Mouse (Mus musculus) c-Kit-positive CD71-negative TER-119-negative erythroid progenitor cells, embryonic 14.5 days (primary cell): ENCODE data around the gene Hand1.

Experiments used
- DNase-seq: peaks from one replicate; pipeline ENCODE4 v3.0.0-alpha.2; 2013; ENCODE audit warnings: low read depth

Hand1 gene

DNA sequence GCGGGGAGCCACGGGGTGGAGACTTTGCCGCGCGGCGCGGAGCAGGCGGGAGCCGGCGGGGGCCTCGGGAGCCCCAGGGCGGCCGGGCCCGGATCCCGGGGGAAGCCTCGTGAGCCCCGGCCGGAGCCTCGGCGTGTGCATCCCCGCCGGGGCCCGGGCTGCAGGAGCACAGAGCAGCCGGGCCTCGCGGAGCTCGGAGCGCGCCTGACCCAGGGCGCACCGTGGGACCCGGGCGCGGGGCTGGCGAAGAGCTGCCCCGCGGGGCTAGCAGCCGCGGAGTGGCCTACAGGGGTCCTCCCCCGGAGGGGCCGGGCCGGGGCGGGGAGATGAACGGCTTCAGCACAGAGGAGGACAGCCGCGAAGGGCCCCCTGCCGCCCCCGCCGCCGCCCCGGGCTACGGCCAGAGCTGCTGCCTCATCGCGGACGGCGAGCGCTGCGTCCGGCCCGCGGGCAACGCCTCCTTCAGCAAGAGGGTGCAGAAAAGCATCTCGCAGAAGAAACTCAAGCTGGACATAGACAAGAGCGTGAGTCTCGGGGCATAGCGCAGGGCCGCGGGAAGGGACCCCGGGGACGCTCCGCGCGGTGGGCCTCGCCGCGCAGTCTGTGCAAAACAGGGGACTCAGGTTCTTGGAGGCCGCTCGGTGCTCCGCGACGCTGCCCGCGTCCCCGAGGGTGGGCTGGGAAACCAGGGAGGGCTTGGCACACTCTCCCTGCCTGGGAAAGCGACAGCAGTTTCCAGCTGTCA, 30.7 kb downstream of the Hand1 start:
- DNase-seq, result no peak

DNA sequence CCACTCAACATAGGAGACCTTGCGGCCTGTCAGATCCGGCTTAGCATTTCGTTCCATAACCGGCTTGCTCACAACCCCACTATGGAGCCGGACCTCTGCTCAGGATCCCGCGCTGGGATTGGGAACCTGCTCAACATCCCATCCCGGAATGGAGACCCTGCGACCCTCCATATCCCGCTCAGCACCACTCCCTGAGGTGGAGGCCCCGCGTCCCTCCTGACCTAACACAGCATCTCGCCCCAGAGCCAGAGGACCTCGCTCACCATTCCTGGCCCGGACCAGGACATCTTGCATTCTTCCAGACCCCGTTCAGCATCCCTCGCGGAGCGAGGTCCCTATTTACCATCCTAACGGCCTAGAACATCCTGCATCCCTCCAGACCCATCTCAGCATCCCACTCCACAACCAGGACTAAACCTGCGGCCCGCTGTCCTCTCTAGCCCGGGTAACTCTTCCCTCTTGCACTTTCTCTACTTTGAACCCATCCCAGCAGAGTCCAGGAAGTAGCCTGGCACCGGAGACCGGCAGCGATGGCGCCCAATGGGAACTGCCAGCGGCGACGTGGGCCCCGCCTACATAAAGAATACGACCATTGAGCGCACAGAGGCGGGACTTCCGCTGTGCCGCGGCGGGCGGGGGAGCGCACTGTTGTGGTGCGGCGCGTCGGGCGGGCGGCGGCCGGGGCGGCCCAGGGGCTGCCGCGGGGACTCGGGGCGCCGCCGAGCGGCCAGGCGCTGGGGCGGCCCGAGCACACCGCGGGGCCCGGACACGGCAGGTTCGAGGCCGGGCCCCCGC, 31.4 kb downstream of the Hand1 start, which contains the start of gene Sap30l:
TSS of gene Sap30l (plus strand) at position 667 of the 795 bp plus-strand sequence.
- DNase-seq, result peak; percentile 89

DNA sequence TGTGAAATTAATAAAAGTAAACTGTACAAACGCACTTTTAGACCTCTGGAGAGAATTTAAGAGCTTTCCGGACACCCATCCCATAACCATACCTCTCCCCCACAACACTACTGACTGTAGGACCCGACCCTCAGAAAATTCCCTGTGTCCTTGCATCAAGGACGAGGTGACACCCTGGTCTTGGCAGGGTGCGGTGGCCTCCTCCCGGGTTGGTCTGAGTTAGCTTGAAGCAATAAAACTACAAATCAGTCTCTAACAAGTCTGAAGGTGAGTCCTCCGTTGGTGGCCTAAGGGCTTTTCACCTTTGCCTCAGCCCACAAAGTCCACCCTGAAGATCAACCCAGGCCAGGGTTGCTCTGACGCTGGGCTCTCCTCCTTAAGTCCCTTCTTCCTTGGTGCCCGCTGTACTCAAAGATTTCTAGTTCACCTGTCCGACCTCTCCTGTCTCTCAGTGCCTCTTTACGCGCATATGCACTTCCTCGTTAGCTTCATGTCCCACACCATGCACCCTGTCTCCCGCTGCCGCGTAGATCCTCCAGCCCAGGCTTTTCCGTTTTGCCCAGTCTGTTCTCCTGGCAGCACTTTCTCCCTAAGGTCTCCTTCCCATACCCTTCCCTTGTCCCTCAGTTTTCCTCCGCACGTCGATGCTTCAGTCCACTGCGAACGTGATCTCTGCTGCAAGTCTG, 32.2 kb downstream of the Hand1 start:
- no peak for DNase-seq

DNA sequence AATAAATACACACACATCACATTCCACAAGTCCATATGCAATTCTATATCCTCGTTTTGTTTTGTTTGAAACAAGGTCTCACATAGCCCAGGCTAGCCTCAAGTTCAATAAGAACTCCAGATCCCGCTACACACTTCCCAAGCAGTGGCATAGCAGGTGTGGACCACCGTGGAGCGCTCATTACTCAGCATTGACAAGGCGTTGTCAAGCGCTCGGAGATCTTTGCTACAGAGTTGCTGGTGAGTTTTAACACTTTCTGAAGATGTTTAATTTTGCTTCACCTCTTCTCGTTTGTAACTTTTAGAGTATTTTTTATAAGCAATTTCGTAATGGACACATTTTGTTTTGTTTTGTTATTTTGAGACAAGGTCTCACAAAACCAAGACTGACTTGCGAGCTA, 33.2 kb downstream of the Hand1 start:
- no peak for DNase-seq

DNA sequence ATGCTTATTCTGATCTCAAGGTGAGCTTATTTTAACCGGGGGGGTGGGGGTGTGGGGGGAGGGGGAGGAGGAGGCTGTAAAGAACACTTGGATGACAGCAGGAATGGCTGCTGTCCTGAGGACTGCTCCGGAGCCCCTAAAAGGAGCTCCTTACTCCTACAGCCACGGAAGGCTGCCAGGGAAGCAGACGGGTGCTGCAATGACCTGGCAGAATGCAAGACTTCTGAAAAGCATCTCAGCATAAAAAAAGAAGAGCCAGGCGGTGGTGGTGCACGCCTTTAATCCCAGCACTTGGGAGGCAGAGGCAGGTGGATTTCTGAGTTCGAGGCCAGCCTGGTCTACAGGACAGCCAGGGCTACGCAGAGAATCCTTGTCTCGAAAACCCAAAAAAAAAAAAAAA, 34.8 kb downstream of the Hand1 start:
- no peak for DNase-seq

DNA sequence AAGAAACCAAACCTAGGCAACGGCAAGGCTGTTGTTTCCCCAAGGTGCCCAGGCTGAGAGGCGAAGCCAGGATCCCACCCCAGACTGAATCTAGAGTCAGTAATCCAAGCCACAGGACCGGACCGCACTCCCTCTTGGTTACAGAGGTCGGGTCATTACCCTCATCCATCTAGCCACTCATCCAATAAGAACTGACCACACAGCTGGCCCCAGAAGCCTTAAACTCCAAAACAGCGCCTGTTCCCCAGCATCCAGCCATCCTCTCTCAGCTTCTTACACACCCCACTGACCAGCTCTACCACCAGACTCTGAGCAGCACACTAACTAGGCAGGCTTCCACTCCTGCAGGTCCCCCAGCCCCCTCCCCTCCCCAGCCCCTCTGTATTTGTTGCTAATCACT, 37.5 kb downstream of the Hand1 start:
- no peak for DNase-seq

DNA sequence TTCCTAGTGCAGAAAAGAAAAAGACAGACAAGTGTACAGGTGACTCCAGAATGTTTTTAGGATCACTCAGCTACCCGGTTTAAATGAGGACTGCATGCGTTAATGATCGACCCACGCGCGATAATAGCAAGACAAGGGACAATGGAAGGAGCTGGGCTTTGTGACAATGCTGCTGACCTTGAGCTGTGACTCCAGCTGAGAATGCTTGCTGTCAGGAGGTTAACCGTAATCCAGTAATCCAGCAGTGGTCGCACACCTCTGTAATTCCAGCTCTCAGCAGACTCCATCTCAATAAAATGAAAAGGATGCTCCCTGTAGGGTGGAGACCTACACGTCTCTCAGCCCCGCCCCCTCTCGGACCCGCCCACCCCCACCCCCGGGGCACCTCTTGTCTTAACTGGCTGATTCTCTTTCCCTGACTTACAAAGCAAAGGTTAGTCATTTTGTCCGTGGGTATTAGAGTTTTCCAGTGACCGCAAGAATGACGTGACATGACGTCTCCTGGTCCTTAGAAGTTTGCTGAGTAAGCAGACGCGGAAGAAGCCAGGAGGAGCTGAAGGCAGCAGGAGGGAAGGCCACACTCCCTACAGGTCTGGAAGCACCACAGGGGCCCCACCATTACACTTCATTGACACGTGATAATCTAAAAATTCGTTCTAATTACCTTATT, 41.6 kb downstream of the Hand1 start:
- DNase-seq, result no peak

DNA sequence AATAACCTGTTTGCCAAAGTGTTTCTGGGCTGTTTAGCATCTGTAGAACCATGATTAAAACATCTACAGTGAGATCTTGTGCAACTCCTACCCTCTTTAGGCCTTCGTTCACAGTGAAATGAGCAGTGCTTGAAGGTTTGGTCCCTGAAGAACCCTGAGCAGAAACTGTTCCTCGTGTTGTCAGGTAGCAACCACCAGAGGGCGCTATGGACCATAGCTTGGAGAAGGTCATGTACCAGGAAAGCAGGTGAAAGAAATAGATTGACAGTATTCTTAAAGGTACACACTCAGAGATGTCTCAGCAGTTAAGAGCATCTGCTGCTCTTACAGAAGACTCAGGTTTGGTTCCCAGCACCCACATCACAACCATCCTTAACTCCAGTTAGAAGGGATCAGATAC, 44.7 kb downstream of the Hand1 start:
- peak; percentile 57 for DNase-seq

DNA sequence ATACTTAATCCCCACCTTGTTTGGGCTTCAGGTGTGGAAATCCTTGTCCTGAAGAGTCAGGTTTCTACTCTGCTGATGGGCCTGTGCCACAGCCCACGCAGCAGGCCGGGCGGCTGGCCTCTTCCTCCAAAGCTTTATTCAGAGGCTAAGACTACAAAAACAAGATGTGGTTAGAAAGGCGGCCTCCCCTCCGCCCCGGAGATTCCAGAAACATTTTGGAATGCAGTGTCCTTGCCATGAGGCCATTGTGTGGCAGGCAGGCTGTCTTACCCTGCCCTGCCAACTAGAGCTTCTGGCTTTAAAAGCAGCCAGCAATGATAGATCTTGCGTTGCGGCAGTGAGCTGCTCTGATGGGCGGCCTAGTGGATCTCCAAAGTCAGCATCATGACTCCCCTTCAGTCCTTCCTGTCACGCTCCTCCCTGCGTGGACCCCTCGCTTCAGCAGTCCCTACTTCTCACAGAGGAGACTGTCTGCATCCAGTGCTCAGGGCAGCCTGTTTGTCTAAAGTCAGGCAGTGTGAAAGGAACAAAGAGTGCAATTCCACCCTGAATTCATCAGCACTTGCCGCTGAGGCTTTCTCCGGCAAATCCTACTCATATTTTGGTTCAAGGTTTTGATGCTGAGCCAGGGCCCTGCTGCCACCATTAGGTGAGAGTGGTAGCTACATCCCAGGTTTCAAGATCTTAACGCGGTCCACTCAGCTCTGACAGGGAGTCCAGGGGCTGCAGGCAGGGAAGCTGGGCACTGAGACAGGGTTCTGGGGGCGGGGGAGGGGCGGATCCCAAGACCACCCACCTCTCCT, 45.8 kb downstream of the Hand1 start:
- DNase-seq, result no peak

DNA sequence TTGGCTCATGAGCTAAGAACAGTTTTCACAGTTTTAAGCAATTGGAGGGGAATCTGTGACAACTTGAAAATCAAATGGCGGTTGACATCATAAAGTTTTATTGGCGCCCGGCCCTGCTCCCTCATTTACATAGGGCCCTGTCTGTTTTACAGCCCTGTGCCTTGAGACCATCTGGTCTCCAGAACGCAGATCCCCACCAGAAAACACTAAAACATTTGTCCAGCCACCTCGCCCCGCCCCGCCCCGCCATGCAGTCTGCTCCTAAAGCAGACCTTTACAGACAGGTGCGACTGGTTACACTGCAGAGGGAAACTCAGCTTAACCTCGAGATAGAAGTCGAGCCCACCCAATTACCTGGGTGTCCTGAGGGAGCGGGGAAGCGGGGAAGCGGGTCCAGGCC, 52.8 kb downstream of the Hand1 start:
- no peak for DNase-seq
